Mouse (Mus musculus): ENCODE results near the gene Pmpca. TPM values are rescaled to one million over a fixed set of nuclear protein-coding genes. Genes with fewer than 3 reads are reported as not detected.

Pmpca gene
- polyA plus RNA-seq, 1 experiment from 2014 or later, result 113 TPM

DNA sequence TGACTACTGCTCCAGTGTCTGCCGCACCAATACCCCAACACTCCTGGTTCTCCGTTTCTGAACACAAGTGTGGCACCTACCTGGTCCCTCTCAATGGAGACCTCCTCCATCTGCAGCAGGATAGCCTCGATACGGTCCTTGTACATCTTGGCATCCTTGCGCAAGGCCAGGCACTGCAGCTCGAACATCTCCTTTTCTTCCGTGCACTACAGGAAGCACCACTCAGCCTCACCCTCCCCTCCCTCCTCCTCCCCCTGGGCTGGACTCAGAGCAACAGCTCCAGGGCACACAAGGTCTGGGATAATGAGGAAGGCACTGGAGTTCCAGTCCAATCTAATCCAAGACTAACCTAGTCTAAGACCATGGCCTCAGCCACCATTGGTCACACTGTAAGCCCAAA is 32.5 kb upstream of the Pmpca start:
- Histone ChIP-seq H3K27me3 (no peaks in the 10 kb centered on the region), H3K36me3 (no peaks in the 10 kb centered on the region), H3K4me1 (peaks cover 19% of the 10 kb centered on the region), H3K4me2 (no peak overlapping the region), H3K9me3 (replicated peaks) (no peaks in the 10 kb centered on the region), H3K4me3 (replicated peaks) (no peak overlapping the region), H3K27ac (no peak overlapping the region), H3K9ac (no peak overlapping the region)
- no peak for ATAC-seq (replicated peaks; ENCODE audit: low FRiP score)
- WGBS, result 77% methylated on average over 7 of the region's 7 CpGs

- no peaks in the 10 kb centered on the region for H3K36me3 ChIP-seq
- H3K27me3 ChIP-seq, result no peaks in the 10 kb centered on the region
- no peak overlapping the region for H3K9ac ChIP-seq
- ATAC-seq (replicated peaks; ENCODE audit: low FRiP score), result peak; percentile 46
- H3K4me1 ChIP-seq, result peaks cover 17% of the 10 kb centered on the region
- H3K4me3 ChIP-seq (replicated peaks), result no peak overlapping the region
- H3K9me3 ChIP-seq (replicated peaks), result no peaks in the 10 kb centered on the region
- H3K4me2 ChIP-seq, result no peak overlapping the region
- 0 out of 2 replicates have a peak overlapping the region, but pooled peaks have one; percentile 11 for H3K27ac ChIP-seq
- WGBS, result 41% methylated on average over 15 of the region's 15 CpGs
These were observed 31.7 kb upstream of the Pmpca start for GRCm38 (mm10) chr2:26357484-26357883.

DNA sequence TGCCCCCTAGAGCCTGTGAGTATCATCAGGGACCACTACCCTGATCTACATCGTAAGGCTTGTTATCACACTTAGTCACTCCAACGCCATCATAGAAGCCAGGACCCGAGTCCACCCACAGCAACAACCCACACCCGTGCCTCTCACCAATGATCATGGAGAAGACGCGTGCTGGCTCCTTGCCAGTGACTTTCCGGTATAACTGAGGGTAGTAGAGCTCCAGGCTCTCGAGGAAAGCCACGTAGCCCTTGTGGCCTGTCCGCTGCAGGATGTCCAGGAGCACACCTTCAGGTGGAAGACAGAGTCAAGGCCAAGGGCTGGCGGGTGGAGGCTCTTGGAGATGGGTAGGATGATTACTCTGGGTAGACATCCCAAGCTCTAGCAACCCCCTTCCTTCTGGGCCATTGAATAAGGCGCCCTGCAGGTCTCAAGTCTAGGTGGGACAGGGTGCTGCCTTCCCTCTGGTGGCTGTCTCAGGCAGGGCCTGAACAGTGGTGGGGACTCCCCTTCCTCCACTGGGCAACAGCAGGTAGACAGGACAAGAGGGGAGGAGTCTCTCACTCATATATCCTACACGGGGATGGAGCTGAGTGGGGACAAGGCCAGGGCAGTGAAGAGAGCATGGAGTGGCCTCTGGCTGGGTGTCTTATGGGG is 30.3 kb upstream of the Pmpca start:
- Histone ChIP-seq H3K36me3 (peaks cover 10% of the 10 kb centered on the region), H3K4me3 (replicated peaks) (no peak overlapping the region), H3K4me2 (no peak overlapping the region), H3K9me3 (replicated peaks) (no peaks in the 10 kb centered on the region), H3K4me1 (peaks cover 9% of the 10 kb centered on the region), H3K27me3 (no peaks in the 10 kb centered on the region), H3K27ac (no peak overlapping the region), H3K9ac (no peak overlapping the region)
- ATAC-seq (replicated peaks; ENCODE audit: low FRiP score), result no peak
- 87% methylated on average over 13 of the region's 13 CpGs for WGBS

DNA sequence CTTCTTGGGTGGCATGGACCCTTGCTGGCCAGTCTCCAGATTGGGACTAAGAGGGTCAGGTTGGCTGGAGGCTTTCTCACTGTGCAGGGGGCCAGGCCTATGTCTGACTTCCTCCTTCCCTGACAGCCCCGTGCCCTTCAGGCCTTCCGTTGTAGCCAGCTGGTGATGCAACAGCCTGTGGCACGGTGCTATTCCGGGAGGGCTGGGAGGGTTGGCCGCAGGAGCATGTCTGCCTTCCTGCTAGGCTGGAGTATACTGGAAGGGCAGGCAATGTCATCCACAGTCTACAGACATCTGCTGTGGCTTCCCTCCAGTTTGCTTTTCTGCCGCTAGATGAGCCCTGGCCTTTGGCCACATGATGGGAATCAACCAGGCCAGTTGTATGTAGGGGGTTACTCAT is 29.2 kb upstream of the Pmpca start:
- no peaks in the 10 kb centered on the region for H3K27me3 ChIP-seq
- H3K27ac ChIP-seq, result no peak overlapping the region
- no peaks in the 10 kb centered on the region for H3K9me3 ChIP-seq (replicated peaks)
- no peak overlapping the region for H3K4me3 ChIP-seq (replicated peaks)
- H3K36me3 ChIP-seq, result peaks cover 22% of the 10 kb centered on the region
- no peak overlapping the region for H3K4me2 ChIP-seq
- 85% methylated on average over 6 of the region's 6 CpGs for WGBS
- H3K4me1 ChIP-seq, result peaks cover 9% of the 10 kb centered on the region
- no peak overlapping the region for H3K9ac ChIP-seq
- ATAC-seq (replicated peaks; ENCODE audit: low FRiP score), result no peak

DNA sequence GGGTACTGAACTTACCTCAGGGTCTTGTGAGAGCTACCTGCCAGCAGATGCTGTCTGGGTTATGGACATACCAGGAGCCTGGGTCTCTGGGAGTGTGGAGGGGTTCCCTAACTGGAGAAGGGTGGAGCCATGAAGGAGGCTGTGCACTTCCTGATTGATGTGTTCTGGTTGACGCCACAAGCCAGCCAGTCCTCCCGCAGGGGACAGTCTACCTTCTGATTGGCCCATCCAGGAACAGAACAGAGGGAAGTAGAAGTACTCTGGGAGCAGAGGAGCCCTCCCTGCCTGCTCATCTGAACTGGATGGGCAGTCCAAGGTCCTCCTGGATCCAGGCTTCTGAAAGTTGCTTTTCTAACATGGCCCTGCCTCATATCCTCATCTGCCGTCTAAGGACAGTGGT is 28.4 kb upstream of the Pmpca start, which contains the start of gene Card9:
Gene Card9, minus strand, starts transcription at position 147 of the 400 bp plus-strand sequence.
- Histone ChIP-seq H3K4me1 (peaks cover 13% of the 10 kb centered on the region), H3K36me3 (peaks cover 30% of the 10 kb centered on the region), H3K9me3 (replicated peaks) (no peaks in the 10 kb centered on the region), H3K27me3 (no peaks in the 10 kb centered on the region), H3K4me2 (no peak within 1 kb of the TSS), H3K27ac (no peak within 1 kb of the TSS), H3K9ac (no peak within 1 kb of the TSS), H3K4me3 (replicated peaks) (no peak within 1 kb of the TSS)
- no peak for ATAC-seq (replicated peaks; ENCODE audit: low FRiP score)
- WGBS, result 43% methylated on average over 3 of the region's 3 CpGs

DNA sequence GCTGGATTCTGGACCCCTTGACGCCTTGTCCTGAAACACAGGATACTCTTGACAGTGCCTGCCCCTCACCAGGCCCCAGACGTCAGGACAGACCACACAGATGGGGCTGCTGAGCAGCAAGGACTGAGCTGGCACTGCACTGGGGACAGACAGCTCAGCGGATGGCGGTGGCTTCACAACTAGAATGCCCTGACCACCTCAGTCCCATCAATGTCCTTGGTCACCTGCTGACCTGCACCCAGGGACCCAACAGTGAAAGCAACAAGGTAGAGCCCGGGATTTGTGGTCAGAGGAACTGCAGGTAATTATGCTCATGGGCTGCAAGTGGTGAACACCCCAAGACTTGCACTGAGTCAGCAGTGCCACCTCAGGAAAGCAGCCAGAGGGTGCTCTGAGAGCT is 26.1 kb upstream of the Pmpca start:
- peaks cover 52% of the 10 kb centered on the region for H3K36me3 ChIP-seq
- H3K4me2 ChIP-seq, result no peak overlapping the region
- H3K27me3 ChIP-seq, result no peaks in the 10 kb centered on the region
- ATAC-seq (replicated peaks; ENCODE audit: low FRiP score), result no peak
- no peaks in the 10 kb centered on the region for H3K9me3 ChIP-seq (replicated peaks)
- WGBS, result 85% methylated on average over 5 of the region's 5 CpGs
- no peak overlapping the region for H3K9ac ChIP-seq
- no peak overlapping the region for H3K27ac ChIP-seq
- no peak overlapping the region for H3K4me3 ChIP-seq (replicated peaks)
- H3K4me1 ChIP-seq, result 0 out of 2 replicates have a peak, but pooled peaks cover 4% of the 10 kb centered on the region

GRCm38 (mm10) chr2:26363481-26363880 is 25.7 kb upstream of the Pmpca start:
- H3K27ac ChIP-seq, result no peak overlapping the region
- no peak overlapping the region for H3K4me2 ChIP-seq
- no peaks in the 10 kb centered on the region for H3K27me3 ChIP-seq
- no peak overlapping the region for H3K9ac ChIP-seq
- H3K4me3 ChIP-seq (replicated peaks), result no peak overlapping the region
- ATAC-seq (replicated peaks; ENCODE audit: low FRiP score), result no peak
- no peaks in the 10 kb centered on the region for H3K9me3 ChIP-seq (replicated peaks)
- WGBS, result 77% methylated on average over 5 of the region's 5 CpGs
- H3K36me3 ChIP-seq, result peaks cover 57% of the 10 kb centered on the region
- 0 out of 2 replicates have a peak, but pooled peaks cover 4% of the 10 kb centered on the region for H3K4me1 ChIP-seq

GRCm38 (mm10) chr2:26364738-26365465 is 24.2 kb upstream of the Pmpca start:
- Histone ChIP-seq H3K9me3 (replicated peaks) (no peaks in the 10 kb centered on the region), H3K27me3 (no peaks in the 10 kb centered on the region), H3K4me2 (no peak overlapping the region), H3K4me1 (0 out of 2 replicates have a peak, but pooled peaks cover 4% of the 10 kb centered on the region), H3K36me3 (peaks cover 71% of the 10 kb centered on the region), H3K4me3 (replicated peaks) (no peak overlapping the region), H3K27ac (peak overlapping the region; percentile 27; the same call in 1 of the 2 replicates), H3K9ac (no peak overlapping the region)
- ATAC-seq (replicated peaks; ENCODE audit: low FRiP score), result no peak; the same call in 1 of the 2 replicates
- 68% methylated on average over 10 of the region's 10 CpGs for WGBS

DNA sequence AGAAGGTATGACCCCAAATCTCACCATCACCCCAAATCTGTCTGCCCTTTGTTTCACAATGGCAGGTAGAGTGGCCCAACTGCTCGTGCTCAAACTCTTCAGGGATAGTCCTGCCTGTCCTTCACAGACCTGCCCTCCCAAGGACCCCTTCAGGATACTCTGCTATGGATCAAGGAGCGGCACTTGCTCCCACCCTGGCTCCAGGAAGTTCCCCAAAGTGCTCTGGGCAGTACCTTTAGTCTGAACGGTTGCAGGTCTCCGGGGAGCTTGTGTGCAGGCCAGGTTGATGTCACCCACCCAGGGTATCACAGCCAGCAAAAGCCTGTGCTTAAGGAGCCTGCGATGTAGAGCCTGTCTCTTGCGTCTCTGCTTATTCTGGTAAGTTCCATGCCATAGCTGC is 21.2 kb upstream of the Pmpca start:
- WGBS, result 92% methylated on average over 6 of the region's 6 CpGs
- Histone ChIP-seq H3K9me3 (replicated peaks) (no peaks in the 10 kb centered on the region), H3K27me3 (no peaks in the 10 kb centered on the region), H3K27ac (no peak overlapping the region), H3K36me3 (peaks cover 100% of the 10 kb centered on the region), H3K9ac (no peak overlapping the region), H3K4me1 (0 out of 2 replicates have a peak, but pooled peaks cover 4% of the 10 kb centered on the region), H3K4me2 (no peak overlapping the region), H3K4me3 (replicated peaks) (no peak overlapping the region)
- ATAC-seq (replicated peaks; ENCODE audit: low FRiP score), result no peak

DNA sequence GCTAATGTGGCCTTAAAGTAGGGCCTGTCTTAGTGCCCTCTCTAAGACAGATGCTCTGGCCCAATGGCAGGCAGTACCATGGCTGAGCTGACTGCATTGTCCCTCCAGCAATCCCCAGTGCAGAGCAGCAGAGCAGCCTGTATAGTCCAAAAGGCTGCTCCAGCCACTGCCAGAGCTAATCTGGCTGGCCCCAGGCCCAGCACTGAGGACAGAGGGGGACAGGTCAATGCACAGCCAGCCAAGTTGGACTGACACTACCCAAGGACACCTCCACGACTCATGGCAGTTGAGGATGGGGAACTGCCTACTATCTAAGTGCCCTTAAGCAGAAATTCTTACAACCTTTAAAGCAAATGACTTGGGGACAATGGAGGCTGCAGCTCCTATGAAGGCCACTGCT is 20.6 kb upstream of the Pmpca start:
- peaks cover 100% of the 10 kb centered on the region for H3K36me3 ChIP-seq
- no peak for ATAC-seq (replicated peaks; ENCODE audit: low FRiP score)
- H3K4me3 ChIP-seq (replicated peaks), result no peak overlapping the region
- 97% methylated on average over 1 of the region's 1 CpGs for WGBS
- 0 out of 2 replicates have a peak, but pooled peaks cover 4% of the 10 kb centered on the region for H3K4me1 ChIP-seq
- H3K27me3 ChIP-seq, result no peaks in the 10 kb centered on the region
- H3K9me3 ChIP-seq (replicated peaks), result no peaks in the 10 kb centered on the region
- H3K4me2 ChIP-seq, result no peak overlapping the region
- no peak overlapping the region for H3K9ac ChIP-seq
- no peak overlapping the region for H3K27ac ChIP-seq

GRCm38 (mm10) chr2:26372396-26372795 is 16.7 kb upstream of the Pmpca start:
- ATAC-seq (replicated peaks; ENCODE audit: low FRiP score), result no peak
- Histone ChIP-seq H3K4me2 (no peak overlapping the region), H3K36me3 (peaks cover 100% of the 10 kb centered on the region), H3K27ac (no peak overlapping the region), H3K9me3 (replicated peaks) (no peaks in the 10 kb centered on the region), H3K4me3 (replicated peaks) (no peak overlapping the region), H3K9ac (no peak overlapping the region), H3K27me3 (no peaks in the 10 kb centered on the region), H3K4me1 (no peaks in the 10 kb centered on the region)
- 93% methylated on average over 8 of the region's 8 CpGs for WGBS

DNA sequence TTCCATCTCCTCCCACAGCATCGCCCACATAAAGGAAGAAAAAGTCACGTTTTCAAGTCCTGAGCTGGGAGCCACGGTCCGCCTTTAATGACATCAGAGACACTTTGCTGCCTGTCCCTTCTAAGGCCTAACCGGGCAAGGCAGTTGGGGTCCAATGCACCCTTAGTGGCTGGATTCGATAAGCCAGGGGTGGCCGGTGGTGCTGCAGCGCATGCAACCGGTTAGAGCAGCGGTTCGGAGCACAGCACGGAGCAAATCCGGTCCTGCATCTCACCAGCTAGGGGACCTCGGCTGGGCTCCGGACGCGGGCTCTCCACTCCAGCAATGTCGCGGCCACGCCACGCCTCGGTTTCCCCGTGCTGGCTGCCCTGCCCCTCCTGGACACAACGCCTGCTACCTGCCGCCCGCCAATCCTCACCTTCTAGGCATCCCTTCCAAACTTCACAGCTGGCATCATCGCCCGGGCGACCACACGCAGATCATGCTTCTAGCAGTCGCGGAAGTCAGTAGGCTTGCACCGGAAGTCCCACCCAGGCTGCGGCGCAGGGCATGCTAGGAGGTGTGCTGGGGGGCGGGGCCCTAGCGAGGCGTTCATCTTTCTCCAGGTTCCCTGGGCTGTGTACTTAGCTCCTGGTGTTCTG is 8.9 kb upstream of the Pmpca start, which contains the start of gene Snapc4:
Gene Snapc4, minus strand, starts transcription at position 523 of the 641 bp plus-strand sequence.
- no peaks in the 10 kb centered on the region for H3K27me3 ChIP-seq
- peak; percentile 94 for ATAC-seq (replicated peaks; ENCODE audit: low FRiP score)
- H3K4me1 ChIP-seq, result peaks cover 10% of the 10 kb centered on the region
- H3K36me3 ChIP-seq, result peaks cover 75% of the 10 kb centered on the region
- H3K4me3 ChIP-seq (replicated peaks), result peak within 1 kb of the TSS; percentile 86
- WGBS, result under 1% methylated on average over 38 of the region's 38 CpGs
- H3K4me2 ChIP-seq, result peak within 1 kb of the TSS; percentile 95
- H3K9me3 ChIP-seq (replicated peaks), result no peaks in the 10 kb centered on the region
- H3K27ac ChIP-seq, result peak within 1 kb of the TSS; percentile 70
- H3K9ac ChIP-seq, result peak within 1 kb of the TSS; percentile 83

Data from kidney, embryonic 15.5 days (tissue).